Mouse (Mus musculus) cortical plate, adult 2 months (tissue): ENCODE results near the gene Amotl1.

Experiments
- CTCF ChIP-seq: fragments of 200-500 bp; IDR thresholded peaks from 2 replicates; pipeline ENCODE4 v1.5.1; 2011; ENCODE audit warnings: mild to moderate bottlenecking, control low read depth, low read length; ENCODE audit not compliant: insufficient read depth; ENCODE audit errors: extremely low read depth
- POLR2A ChIP-seq: fragments of 200-500 bp; IDR thresholded peaks from 2 replicates; pipeline ENCODE4 v1.6.1; 2011; ENCODE audit warnings: mild to moderate bottlenecking, low read length, control low read depth; ENCODE audit not compliant: insufficient read depth; ENCODE audit errors: extremely low read depth

DNA sequence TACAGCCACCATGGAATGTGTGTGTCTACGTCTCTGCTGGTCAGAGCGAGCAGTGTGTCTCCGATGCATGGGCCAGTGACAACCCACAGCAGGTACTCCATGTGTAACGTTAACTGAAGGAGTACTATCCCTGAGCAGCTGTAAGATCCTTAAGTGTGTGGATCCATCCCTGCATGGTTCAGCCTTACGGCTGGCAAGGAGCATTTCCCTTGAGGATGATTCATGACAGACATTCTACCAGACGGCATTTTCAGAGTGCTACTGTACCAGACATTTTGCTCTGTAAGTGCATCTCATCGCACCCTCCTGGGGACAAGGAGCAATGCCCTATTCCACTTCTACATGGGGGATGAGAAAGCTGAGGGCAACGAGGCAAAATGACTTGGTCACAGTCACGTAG is 84.9 kb downstream of the Amotl1 start:
- no peak for TF ChIP-seq CTCF
- TF ChIP-seq POLR2A = no peak
